In genomic region chr14:28143998-28144397, GRCm38 (mm10) we compare ENCODE assay signal across 28 mouse cellular contexts.
DNase-seq lines count a peak whose midpoint lies in the region; ATAC-seq and TF ChIP-seq lines count a peak whose summit lies in the region.
"Had no signal": no experiment of that assay in that cellular context is flagged by ENCODE, and none has a peak within 500 bp of the region (broad histone marks: within the 10 kb centered on the region; RNA-seq: fewer than 3 reads in every experiment).

No protein-coding gene starts in this region.

- no peaks in the 10 kb centered on the region for H3K27me3 ChIP-seq in forebrain, embryonic 14.5 days (replicated peaks; ENCODE audit: control insufficient read depth, insufficient read depth, low read length)
- no peaks in the 10 kb centered on the region for H3K27me3 ChIP-seq in forebrain, embryonic 11.5 days (ENCODE audit: control insufficient read depth, insufficient read depth, low read length)
- H3K27me3 ChIP-seq in forebrain, postnatal 0 days (ENCODE audit: insufficient read depth, low read length) = no peaks in the 10 kb centered on the region
- H3K27me3 ChIP-seq in forebrain, embryonic 12.5 days = no peaks in the 10 kb centered on the region
- H3K27me3 ChIP-seq in intestine, embryonic 15.5 days (replicated peaks) = no peaks in the 10 kb centered on the region
- no peaks in the 10 kb centered on the region for H3K27me3 ChIP-seq in midbrain, postnatal 0 days (ENCODE audit: insufficient read depth, low read length)
- H3K27me3 ChIP-seq: embryonic facial prominence, embryonic 13.5 days; hindbrain, embryonic 13.5 days; Patski had no signal

- H3K4me2 ChIP-seq in forebrain, embryonic 14.5 days (ENCODE audit: low read length) = no peak overlapping the region
- H3K4me2 ChIP-seq in forebrain, embryonic 11.5 days (ENCODE audit: low read depth, low read length, severe bottlenecking) = no peak overlapping the region
- H3K4me2 ChIP-seq in forebrain, postnatal 0 days (ENCODE audit: low read depth) = no peak overlapping the region
- H3K4me2 ChIP-seq in forebrain, embryonic 12.5 days = no peak overlapping the region
- no peak overlapping the region for H3K4me2 ChIP-seq in intestine, embryonic 15.5 days (replicated peaks)
- no peak overlapping the region for H3K4me2 ChIP-seq in midbrain, postnatal 0 days (ENCODE audit: low read depth, low read length, poor library complexity, severe bottlenecking)
- H3K4me2 ChIP-seq: embryonic facial prominence, embryonic 13.5 days; heart, embryonic 11.5 days; hindbrain, embryonic 13.5 days had no signal

- no peak overlapping the region for H3K27ac ChIP-seq in forebrain, embryonic 14.5 days (ENCODE audit: low read depth, low read length)
- no peak overlapping the region for H3K27ac ChIP-seq in forebrain, embryonic 11.5 days (ENCODE audit: low read depth, low read length)
- H3K27ac ChIP-seq in forebrain, postnatal 0 days (ENCODE audit: low read depth, low read length) = no peak overlapping the region; the same call in 1 of the 2 replicates
- no peak overlapping the region for H3K27ac ChIP-seq in forebrain, embryonic 12.5 days
- H3K27ac ChIP-seq in layer of hippocampus, adult 2 months = peak overlapping the region; percentile 54
- no peak overlapping the region for H3K27ac ChIP-seq in intestine, embryonic 15.5 days
- no peak overlapping the region for H3K27ac ChIP-seq in midbrain, postnatal 0 days (ENCODE audit: low read depth, low read length)
- H3K27ac ChIP-seq: embryonic facial prominence, embryonic 10.5 days; embryonic facial prominence, embryonic 13.5 days; hindbrain, embryonic 10.5 days; hindbrain, embryonic 13.5 days had no signal

- no peak for ATAC-seq in forebrain, embryonic 14.5 days
- no peak for ATAC-seq in forebrain, embryonic 11.5 days (replicated peaks; ENCODE audit: low FRiP score)
- ATAC-seq in forebrain, postnatal 0 days = no peak
- ATAC-seq in forebrain, embryonic 12.5 days (ENCODE audit: low FRiP score) = no peak
- ATAC-seq in intestine, embryonic 15.5 days = no peak
- ATAC-seq in midbrain, postnatal 0 days (ENCODE audit: low FRiP score) = no peak
- ATAC-seq: hindbrain, embryonic 16.5 days; intestine, embryonic 16.5 days; Patski had no signal

- H3K9me3 ChIP-seq in forebrain, embryonic 14.5 days (replicated peaks; ENCODE audit: control insufficient read depth, low read length) = no peaks in the 10 kb centered on the region
- no peaks in the 10 kb centered on the region for H3K9me3 ChIP-seq in forebrain, embryonic 11.5 days (ENCODE audit: control insufficient read depth, low read length)
- H3K9me3 ChIP-seq in forebrain, postnatal 0 days (ENCODE audit: low read length) = no peaks in the 10 kb centered on the region
- H3K9me3 ChIP-seq in forebrain, embryonic 12.5 days = no peaks in the 10 kb centered on the region
- H3K9me3 ChIP-seq in intestine, embryonic 15.5 days = no peaks in the 10 kb centered on the region
- no peaks in the 10 kb centered on the region for H3K9me3 ChIP-seq in midbrain, postnatal 0 days (ENCODE audit: low read length)
- H3K9me3 ChIP-seq: embryonic facial prominence, embryonic 10.5 days; embryonic facial prominence, embryonic 13.5 days; hindbrain, embryonic 10.5 days; hindbrain, embryonic 13.5 days had no signal

- no peaks in the 10 kb centered on the region for H3K4me1 ChIP-seq in forebrain, embryonic 14.5 days (ENCODE audit: control insufficient read depth, insufficient read depth, low read length)
- no peaks in the 10 kb centered on the region for H3K4me1 ChIP-seq in forebrain, embryonic 11.5 days (replicated peaks; ENCODE audit: control insufficient read depth, insufficient read depth, low read length)
- no peaks in the 10 kb centered on the region for H3K4me1 ChIP-seq in forebrain, postnatal 0 days (ENCODE audit: insufficient read depth)
- H3K4me1 ChIP-seq in forebrain, embryonic 12.5 days = no peaks in the 10 kb centered on the region
- no peaks in the 10 kb centered on the region for H3K4me1 ChIP-seq in intestine, embryonic 15.5 days (replicated peaks)
- no peaks in the 10 kb centered on the region for H3K4me1 ChIP-seq in midbrain, postnatal 0 days (ENCODE audit: insufficient read depth, low read length)
- H3K4me1 ChIP-seq: embryonic facial prominence, embryonic 10.5 days; embryonic facial prominence, embryonic 13.5 days; hindbrain, embryonic 10.5 days; hindbrain, embryonic 13.5 days had no signal

- peak; percentile 38 for DNase-seq in forebrain, embryonic 14.5 days (ENCODE audit: low spot score)
- no peak for DNase-seq in forebrain, embryonic 11.5 days (ENCODE audit: low spot score)
- DNase-seq in forebrain, postnatal 0 days = peak; percentile 50
- DNase-seq in layer of hippocampus, adult 2 months (ENCODE audit: low spot score in 2 of 2) = no peak
- DNase-seq in layer of hippocampus, adult 9-10 months (ENCODE audit: low spot score) = no peak
- DNase-seq in midbrain, postnatal 0 days (ENCODE audit: low spot score) = no peak
- DNase-seq: adrenal gland, postnatal 10 days; adrenal gland, postnatal 36 days; cerebellum, adult 11-12 months; cerebellum, adult 8-10 months; cerebellum, postnatal 10 days; cerebellum, postnatal 36 days; embryo, embryonic 11 days; gastrocnemius, postnatal 10 days; gastrocnemius, postnatal 36 days; heart, postnatal 36 days; kidney, adult 18-20 months had no signal

- H3K4me3 ChIP-seq in forebrain, embryonic 14.5 days (ENCODE audit: low read depth, low read length) = no peak overlapping the region
- no peak overlapping the region for H3K4me3 ChIP-seq in forebrain, embryonic 11.5 days (ENCODE audit: low read depth, low read length)
- no peak overlapping the region for H3K4me3 ChIP-seq in forebrain, postnatal 0 days (ENCODE audit: low read depth, low read length)
- H3K4me3 ChIP-seq in forebrain, embryonic 12.5 days (replicated peaks) = no peak overlapping the region
- no peak overlapping the region for H3K4me3 ChIP-seq in layer of hippocampus, adult 2 months
- H3K4me3 ChIP-seq in intestine, embryonic 15.5 days (replicated peaks) = no peak overlapping the region
- no peak overlapping the region for H3K4me3 ChIP-seq in midbrain, postnatal 0 days (ENCODE audit: low read depth, low read length)
- H3K4me3 ChIP-seq: embryonic facial prominence, embryonic 10.5 days; embryonic facial prominence, embryonic 13.5 days; erythroblast, embryonic 14.5 days; hindbrain, embryonic 10.5 days; hindbrain, embryonic 13.5 days had no signal

- no peak for TF ChIP-seq CTCF in forebrain, postnatal 0 days (IDR thresholded peaks at IDR 0.05; ENCODE audit: low read depth)
- TF ChIP-seq CTCF in layer of hippocampus, adult 2 months (conservative IDR thresholded peaks at IDR 0.05) = no peak
- no peak for TF ChIP-seq CTCF in midbrain, postnatal 0 days (IDR thresholded peaks at IDR 0.05)

- 82% methylated on average over 2 of the region's 2 CpGs for WGBS in forebrain, embryonic 14.5 days
- 97% methylated on average over 2 of the region's 2 CpGs for WGBS in forebrain, embryonic 11.5 days
- 55% methylated on average over 2 of the region's 2 CpGs for WGBS in forebrain, postnatal 0 days
- WGBS in forebrain, embryonic 12.5 days = 93% methylated on average over 2 of the region's 2 CpGs
- 93% methylated on average over 2 of the region's 2 CpGs for WGBS in intestine, embryonic 15.5 days
- WGBS in midbrain, postnatal 0 days = 84% methylated on average over 2 of the region's 2 CpGs

- no peak overlapping the region for H3K9ac ChIP-seq in forebrain, embryonic 14.5 days (ENCODE audit: low read length)
- H3K9ac ChIP-seq in forebrain, embryonic 11.5 days (ENCODE audit: low read length) = no peak overlapping the region
- no peak overlapping the region for H3K9ac ChIP-seq in forebrain, postnatal 0 days
- no peak overlapping the region for H3K9ac ChIP-seq in forebrain, embryonic 12.5 days
- H3K9ac ChIP-seq in intestine, embryonic 15.5 days = no peak overlapping the region
- H3K9ac ChIP-seq in midbrain, postnatal 0 days (replicated peaks; ENCODE audit: low read length, poor library complexity, severe bottlenecking) = no peak overlapping the region
- H3K9ac ChIP-seq: embryonic facial prominence, embryonic 13.5 days; hindbrain, embryonic 13.5 days had no signal

- no peaks in the 10 kb centered on the region for H3K36me3 ChIP-seq in forebrain, embryonic 14.5 days (ENCODE audit: control insufficient read depth, insufficient read depth, low read length)
- H3K36me3 ChIP-seq in forebrain, embryonic 11.5 days (ENCODE audit: control insufficient read depth, insufficient read depth, low read length) = no peaks in the 10 kb centered on the region
- H3K36me3 ChIP-seq in forebrain, postnatal 0 days (ENCODE audit: insufficient read depth) = no peaks in the 10 kb centered on the region
- no peaks in the 10 kb centered on the region for H3K36me3 ChIP-seq in forebrain, embryonic 12.5 days (replicated peaks)
- no peaks in the 10 kb centered on the region for H3K36me3 ChIP-seq in intestine, embryonic 15.5 days
- 0 out of 2 replicates have a peak, but pooled peaks cover 7% of the 10 kb centered on the region for H3K36me3 ChIP-seq in midbrain, postnatal 0 days (ENCODE audit: insufficient read depth, low read length)
- H3K36me3 ChIP-seq: embryonic facial prominence, embryonic 10.5 days; embryonic facial prominence, embryonic 13.5 days; hindbrain, embryonic 10.5 days had no signal

Comparison
In these comparisons a context has a peak if more than half of its experiments do, and no peak if none do; other contexts are left out.
1. DNase-seq: peak in forebrain, embryonic 14.5 days (single experiment) and forebrain, postnatal 0 days (single experiment); none in forebrain, embryonic 11.5 days (single experiment), layer of hippocampus, adult 2 months (0 of 2), layer of hippocampus, adult 9-10 months (single experiment) and midbrain, postnatal 0 days (single experiment).